Mouse (Mus musculus) bone marrow macrophage, adult 2 months (primary cell): ENCODE data around the gene Cryzl2.

Source experiments
- CTCF ChIP-seq: IDR thresholded peaks from 2 replicates; pipeline ENCODE4 v1.5.1; 2012; ENCODE audit warnings: low read depth, mild to moderate bottlenecking, low read length, moderate library complexity
- POLR2A ChIP-seq: IDR thresholded peaks from 2 replicates; pipeline ENCODE4 v1.6.1; 2012; ENCODE audit warnings: mild to moderate bottlenecking, low read depth, low read length, borderline replicate concordance

DNA sequence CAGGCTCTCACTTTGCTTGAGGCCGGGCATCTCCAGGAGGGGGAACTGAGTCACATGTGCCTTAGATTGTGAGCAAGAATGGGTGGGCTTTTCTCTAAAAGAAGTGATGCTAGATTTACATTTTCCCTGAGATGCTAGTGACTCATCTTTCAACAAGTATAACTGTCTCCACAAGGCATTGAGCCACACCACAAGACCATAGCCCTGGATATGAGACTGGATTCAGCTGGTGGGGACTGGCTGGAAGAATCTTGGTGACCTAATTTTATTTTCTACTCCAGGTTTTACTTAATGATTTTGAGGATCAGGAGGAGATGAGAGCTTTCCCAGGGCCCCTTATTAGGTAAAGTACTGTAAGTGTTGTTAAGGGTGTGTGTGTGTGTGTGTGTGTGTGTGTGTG, 77.2 kb downstream of the Cryzl2 start:
- TF ChIP-seq CTCF (no peak), POLR2A (no peak)
